Mouse (Mus musculus) retina, postnatal 1 day (tissue): ENCODE data around the gene Hsd11b2.
A peak's percentile ranks its signal among the peaks of the same experiment; 100 is the strongest.
"Not testable (repeated sequence)": the region's sequence is repeated elsewhere in the genome, so short reads cannot be mapped to it uniquely, and the experiment has no call there.

Experiments used
- DNase-seq: peaks from one replicate; pipeline ENCODE4 v3.0.0-alpha.2; 2012

Hsd11b2 gene

DNA sequence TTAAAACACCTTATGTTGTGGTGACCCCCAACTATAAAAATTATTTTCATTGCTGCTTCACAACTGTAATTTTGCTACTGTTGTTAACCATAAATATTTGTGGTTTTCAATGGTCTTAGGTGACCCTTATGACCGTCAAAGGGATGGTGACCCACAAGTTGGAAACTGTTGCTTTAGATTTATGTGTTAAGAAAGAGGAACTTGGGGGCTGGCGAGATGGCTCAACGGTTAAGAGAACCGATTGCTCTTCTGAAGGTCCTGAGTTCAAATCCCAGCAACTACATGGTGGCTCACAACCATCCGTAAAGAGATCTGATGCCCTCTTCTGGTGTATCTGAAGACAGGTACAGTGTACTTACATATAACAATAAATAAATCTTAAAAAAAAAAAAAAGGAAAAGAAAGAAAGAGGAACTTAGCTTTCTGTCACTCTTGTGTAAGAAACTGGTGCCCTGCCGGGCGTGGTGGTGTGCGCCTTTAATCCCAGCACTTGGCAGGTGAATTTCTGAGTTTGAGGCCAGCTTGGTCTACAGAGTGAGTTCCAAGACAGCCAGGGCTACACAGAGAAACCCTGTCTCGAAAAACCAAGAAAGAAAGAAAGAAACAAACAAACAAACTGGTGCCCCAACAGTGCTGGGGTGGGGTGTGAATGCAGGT lies 46.1 kb downstream of the Hsd11b2 start:
- not testable (repeated sequence) for DNase-seq

- DNase-seq = no peak
Observed at GRCm38 (mm10) chr8:105565401-105565881, 46.9 kb downstream of the Hsd11b2 start.

GRCm38 (mm10) chr8:105565952-105566702 lies 47.6 kb downstream of the Hsd11b2 start, which contains the start of gene Atp6v0d1:
Atp6v0d1 (minus strand) TSS chr8:105566047.
- DNase-seq = peak; percentile 99

GRCm38 (mm10) chr8:105566703-105567595 lies 48.4 kb downstream of the Hsd11b2 start:
- no peak for DNase-seq

DNA sequence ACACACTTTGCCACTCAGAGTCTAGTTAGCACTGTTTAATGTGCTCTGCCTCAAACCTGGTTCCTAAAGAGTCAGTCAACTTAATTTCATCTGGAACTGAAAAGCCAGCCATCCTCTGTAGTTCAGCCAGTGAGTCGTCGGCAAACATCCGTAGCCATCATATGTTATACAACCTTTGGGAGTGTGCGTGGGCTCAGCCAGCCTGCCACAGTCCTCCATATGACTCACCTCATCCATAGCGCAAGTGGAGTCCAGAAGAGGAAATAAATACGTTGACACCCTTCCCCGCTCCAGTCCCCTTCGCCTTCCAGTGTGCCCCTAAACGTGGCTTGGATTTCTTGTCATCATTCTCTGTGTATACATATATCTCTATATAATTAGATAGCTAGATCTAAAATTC lies 53.3 kb downstream of the Hsd11b2 start:
- DNase-seq = no peak

DNA sequence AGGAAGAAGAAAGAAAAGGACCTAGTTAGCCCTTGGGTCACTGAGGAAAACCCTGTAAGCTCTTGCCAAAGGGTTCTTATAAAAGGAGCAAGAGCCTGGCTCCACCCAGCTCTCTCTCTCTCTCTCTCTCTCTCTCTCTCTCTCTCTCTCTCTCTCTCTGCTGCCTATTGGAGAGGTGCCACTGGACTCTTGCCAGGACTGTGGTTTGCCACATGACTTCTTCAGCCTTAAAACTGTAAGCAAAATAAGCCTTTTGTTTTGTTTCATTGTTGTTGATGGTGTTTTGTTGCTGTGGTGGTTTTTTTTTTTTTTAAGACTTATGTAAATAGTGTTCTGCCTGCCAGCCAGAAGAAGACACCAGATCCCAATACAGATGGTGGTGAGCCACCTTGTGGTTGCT lies 54.9 kb downstream of the Hsd11b2 start:
- peak; percentile 26 for DNase-seq
